Mouse (Mus musculus) gastrocnemius, postnatal 4 days (tissue): ENCODE data around the gene Prcd. TPM values are rescaled to one million over a fixed set of nuclear protein-coding genes. Genes with fewer than 3 reads are reported as not detected.

Experiments used
- DNase-seq, 2 experiments: peaks; one replicate each; pipeline ENCODE4 v3.0.0; 2021 to 2022; ENCODE audit warnings: low spot score in 2 of 2, mixed read lengths in 2 of 2
- total RNA-seq, 2 experiments: library from RNA; stranded (reverse); gene quantifications; 2 replicates each; pipeline ENCODE4 v1.2.3; 2021

Gene Prcd
- total RNA-seq, 2 experiments from 2014 or later, result 0.86 to 0.91 TPM

DNA sequence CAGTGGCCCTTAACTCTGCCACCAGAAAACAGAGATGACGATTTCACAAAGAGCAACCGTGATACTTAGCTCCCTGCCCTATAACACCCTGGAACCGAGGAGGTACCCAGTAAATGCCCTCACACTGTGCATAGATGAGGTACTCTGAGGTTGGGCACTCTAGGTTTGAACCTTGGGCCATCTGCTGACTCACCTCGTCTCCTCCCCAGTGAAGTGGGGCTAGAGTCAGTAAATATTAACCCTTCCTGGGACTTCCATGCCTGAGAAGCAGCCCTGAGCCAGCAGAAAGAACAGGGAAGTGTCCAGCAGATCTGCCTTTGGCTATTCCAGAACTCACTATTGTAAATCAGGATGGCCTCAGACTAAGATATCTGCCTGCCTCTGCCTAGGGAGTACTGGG, 30.4 kb downstream of the Prcd start:
- no peak for DNase-seq

DNA sequence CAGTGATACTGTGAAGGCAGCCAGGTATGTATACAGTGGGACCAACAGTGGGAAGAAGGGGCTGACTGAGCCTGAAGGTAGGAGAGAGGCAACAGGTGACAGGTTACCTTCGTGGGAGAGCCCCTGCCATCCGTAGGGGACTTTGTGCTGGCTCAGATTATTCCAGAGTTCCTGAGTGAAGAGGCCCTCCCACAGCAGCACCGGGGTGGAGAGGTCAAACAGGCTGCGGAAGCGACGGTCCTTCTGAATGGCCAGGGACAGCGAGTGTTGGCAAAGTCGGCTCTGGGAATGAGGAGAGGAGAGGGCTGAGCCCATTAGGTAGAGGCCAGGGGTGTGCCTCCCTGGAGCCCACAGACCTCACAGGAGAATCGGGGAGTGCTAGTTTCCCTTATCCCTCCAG, 32.4 kb downstream of the Prcd start:
- no peak for DNase-seq

DNA sequence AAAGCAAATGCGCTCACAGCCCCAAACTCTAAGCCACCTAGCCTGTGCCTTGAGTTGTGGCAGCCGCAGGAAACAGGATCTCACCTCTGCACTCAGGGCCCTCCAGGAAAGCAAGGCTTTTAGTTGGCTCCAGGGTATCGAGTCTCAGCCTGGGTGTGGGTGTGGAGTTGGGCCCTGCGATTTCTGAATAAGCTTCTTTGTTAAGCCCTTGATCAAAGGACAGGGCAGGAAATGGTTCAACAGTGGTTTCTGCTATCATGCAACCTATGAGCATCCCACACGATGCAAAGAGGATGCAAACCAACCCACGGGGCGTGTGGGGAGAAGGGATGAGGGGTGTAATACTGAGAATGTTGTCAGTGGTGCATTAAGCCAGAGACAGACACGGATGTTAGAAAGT, 34.6 kb downstream of the Prcd start:
- DNase-seq, result no peak

DNA sequence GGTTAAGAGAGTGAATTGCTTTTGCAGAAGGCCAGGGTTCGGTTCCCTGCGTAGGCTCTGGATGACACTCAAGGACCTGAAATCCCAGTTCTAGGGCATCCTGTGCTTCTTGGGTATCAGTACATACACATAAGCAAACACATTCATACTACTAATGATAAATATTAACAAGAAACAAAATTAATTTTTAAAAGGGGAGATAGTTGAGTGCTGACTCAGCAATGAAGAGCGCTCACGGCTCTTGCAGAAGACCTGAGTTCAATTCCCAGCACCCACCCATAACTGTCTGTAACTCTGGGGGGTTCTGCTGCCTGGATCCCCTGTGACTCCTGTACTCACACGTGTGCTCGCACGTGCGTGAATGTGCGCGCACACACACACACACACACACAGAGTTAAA, 36.3 kb downstream of the Prcd start:
- no peak for DNase-seq

- no peak for DNase-seq
These were observed 37.6 kb downstream of the Prcd start for GRCm38 (mm10) chr11:116690701-116691575.

DNA sequence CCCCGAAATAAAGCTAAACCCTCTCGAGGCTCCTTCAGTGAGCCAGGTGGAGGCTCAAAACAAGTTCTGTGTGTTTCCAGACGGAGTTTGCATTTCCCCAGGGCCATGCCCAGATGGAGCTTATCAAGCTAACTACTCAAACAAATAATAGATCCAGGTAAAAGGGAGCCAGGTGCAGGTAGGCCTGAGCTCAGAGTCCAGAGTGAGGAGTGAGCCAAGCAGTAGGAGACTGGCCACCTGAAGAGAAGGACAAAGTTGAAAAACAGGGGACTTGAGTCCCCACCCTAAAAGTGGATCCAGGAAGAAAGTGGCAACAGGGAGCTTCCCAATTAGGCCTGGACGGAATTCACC, 40.5 kb downstream of the Prcd start:
- no peak for DNase-seq

- peak in 1 of 2 experiments; percentile 42 for DNase-seq
These were observed 41.2 kb downstream of the Prcd start for GRCm38 (mm10) chr11:116694250-116695193.

DNA sequence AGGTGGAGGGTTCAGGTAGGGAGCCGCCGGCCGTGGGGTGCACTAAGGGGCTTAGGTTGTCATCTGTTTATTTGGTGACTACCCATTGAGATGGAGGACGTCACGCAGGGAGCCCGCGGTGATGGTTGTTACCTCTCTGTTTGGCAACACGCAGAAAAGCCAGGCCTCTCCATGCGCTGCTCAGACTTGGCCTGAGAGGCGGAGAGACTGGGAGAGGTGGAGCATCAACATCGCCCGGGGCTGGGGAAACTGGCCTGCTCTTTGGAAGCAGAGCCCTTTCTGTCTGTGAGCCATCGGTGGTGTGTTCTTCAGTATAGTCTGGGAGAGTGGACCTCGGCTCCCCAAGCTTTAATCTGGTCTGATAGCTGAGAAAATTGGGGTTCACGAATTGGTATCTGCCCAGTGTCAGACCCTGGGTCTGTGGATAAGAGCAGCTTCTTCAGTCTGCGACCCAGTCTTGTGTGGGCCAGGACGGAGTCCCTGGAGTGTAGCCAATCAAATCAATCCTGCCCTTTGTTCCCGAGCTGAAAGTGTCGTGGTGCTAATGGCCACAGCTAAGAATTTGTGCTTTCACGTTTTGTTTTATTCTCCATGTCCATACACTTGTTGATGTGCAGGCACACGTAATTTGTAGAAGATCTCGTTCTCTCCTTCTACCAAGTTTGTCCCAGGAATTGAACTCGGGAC, 42.0 kb downstream of the Prcd start:
- no peak for DNase-seq

DNA sequence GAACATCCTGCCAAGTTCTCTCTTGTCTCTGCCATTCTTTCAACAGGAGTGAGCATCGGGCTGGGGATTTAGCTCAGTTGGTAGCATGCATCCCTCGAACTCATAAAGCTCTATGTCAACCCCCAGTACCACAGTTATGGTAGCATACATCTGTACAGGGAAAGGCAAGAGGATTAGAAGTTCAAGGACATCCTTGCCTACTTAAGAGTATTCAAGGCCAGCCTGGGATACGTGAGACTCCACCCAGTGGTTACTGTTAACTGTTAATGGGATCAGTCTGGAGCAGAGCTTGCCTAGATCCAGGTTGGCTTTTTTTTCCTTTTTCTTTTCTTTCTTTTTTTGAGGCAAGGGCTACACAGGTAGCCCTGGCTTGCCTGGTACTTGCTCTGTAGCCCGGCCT, 43.1 kb downstream of the Prcd start:
- no peak for DNase-seq

DNA sequence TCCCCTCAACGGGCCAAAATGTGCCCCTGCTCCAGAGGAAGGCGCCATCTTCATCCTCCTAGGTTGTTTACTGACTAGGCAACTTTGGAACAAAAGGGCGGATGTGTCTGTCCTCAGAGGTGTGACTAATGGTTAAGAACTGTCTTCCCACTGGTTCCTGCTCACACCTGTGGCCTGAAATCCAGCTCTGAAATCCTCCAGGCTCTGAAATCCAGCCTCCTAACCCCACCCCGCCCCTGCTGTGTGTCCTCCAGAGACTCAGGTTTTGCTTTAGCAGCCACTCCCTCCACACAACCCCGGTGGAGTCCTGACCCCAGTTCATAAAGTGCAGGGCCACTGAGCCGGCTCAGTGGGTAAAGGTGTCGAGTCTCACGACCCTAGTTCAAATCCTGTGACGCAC, 44.2 kb downstream of the Prcd start:
- DNase-seq, result no peak

- DNase-seq, result no peak
These were observed 48.1 kb downstream of the Prcd start for GRCm38 (mm10) chr11:116701377-116701841.

GRCm38 (mm10) chr11:116704336-116705035, 51.2 kb downstream of the Prcd start:
- DNase-seq, result no peak

GRCm38 (mm10) chr11:116705204-116705608, 51.9 kb downstream of the Prcd start:
- no peak for DNase-seq

DNA sequence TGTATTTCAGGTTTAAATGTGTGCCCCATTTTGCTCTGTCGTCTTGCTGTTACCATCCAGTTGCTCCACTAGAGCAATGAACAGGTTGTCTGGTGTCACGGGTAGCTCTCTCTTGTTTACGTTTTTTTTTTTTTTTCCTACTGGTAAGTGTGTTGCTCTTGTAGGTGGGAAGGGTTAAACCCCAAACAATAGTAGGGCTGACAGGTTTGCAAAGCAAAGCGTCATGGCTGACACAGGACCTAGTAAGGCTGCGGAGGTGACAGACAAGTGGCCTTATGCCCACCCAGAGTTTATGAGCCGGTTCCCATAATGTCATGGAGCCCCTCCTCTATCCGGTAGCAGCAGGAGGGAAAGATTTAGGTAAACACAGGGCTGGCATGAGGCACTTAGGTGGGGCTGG, 53.0 kb downstream of the Prcd start:
- DNase-seq, result no peak

DNA sequence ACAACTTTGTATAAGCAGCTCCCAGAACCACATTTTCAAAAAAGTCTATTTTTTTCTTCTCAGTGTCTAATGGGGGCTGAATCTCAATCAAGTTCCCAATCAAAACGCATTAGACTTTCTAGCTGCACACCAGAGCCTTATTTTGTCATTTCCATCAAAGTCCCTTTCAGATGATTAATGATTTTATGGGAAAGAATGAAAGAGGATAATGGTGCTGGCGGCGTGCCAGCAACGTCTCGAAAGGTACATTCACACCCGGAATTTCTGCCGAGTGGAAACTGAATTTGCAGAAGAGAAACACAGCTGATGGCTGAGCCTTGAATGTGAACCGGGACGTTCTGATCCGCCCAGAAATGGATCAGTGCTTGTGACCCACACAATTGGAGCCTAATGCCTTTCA, 56.8 kb downstream of the Prcd start:
- DNase-seq, result no peak

GRCm38 (mm10) chr11:116710793-116711192, 57.5 kb downstream of the Prcd start:
- no peak for DNase-seq

DNA sequence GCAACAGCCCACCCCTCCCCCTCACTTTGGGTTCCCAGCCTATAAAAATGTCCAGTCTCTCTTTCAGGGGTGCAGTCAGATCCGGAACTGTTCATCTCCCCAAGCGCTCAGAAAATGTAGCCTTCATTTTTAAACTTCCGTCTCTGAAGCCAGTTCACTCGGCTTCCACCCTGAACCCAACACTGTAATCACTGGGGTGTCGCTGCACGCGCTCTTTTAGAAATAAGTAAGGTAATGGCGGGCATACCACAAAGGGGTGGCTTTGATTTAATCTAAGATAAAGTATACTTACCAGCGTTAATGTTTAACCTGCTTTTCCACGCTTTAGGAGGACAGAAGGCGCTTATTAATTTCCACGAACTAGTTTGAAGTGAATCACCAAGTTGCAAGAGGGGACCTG, 60.7 kb downstream of the Prcd start:
- DNase-seq, result no peak
